Comparison of ENCODE assay signal across 12 mouse cellular contexts in the genomic region with DNA sequence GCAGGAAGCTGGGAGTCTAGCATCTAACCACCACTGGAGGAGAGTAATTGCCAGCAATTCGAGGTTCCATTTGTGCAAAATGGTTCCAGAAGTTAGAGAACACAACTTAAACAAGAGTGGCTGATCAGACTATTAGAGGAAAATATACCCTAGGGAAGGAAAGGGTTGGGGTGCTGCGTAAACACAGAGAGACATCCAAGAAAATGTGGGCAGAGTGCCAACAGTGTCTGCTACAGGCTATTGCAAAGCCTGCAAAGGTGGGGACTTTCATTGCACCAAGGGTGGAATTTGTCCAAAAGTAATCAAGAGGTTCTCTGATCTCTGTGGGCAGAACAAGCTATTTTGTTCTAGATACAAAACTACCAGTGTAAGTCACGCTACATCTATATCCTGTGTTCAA. TPM values are rescaled to one million over a fixed set of nuclear protein-coding genes. Genes with fewer than 3 reads are reported as not detected.
DNase-seq lines count a peak whose midpoint lies in the region; ATAC-seq and TF ChIP-seq lines count a peak whose summit lies in the region.
"Had no signal": no experiment of that assay in that cellular context is flagged by ENCODE, and none has a peak within 500 bp of the region (broad histone marks: within the 10 kb centered on the region; RNA-seq: fewer than 3 reads in every experiment).

No protein-coding gene starts in this region.

- no peak for TF ChIP-seq POLR2A in MEL (IDR thresholded peaks at IDR 0.05; ENCODE audit: control insufficient read depth in 1 of 2, insufficient read depth in 1 of 2, low read depth in 1 of 2, low read length in 2 of 2, poor library complexity in 1 of 2)

- H3K9me3 ChIP-seq in intestine, embryonic 15.5 days, result no peaks in the 10 kb centered on the region
- H3K9me3 ChIP-seq in intestine, postnatal 0 days (ENCODE audit: control insufficient read depth), result no peaks in the 10 kb centered on the region
- no peaks in the 10 kb centered on the region for H3K9me3 ChIP-seq in MEL (replicated peaks; ENCODE audit: insufficient read depth, low read length)
- H3K9me3 ChIP-seq in lung, embryonic 15.5 days, result no peaks in the 10 kb centered on the region
- H3K9me3 ChIP-seq: limb, embryonic 13.5 days had no signal

- H3K27ac ChIP-seq in intestine, embryonic 15.5 days, result no peak overlapping the region
- H3K27ac ChIP-seq in intestine, postnatal 0 days (ENCODE audit: low read depth, low read length), result no peak overlapping the region
- no peak overlapping the region for H3K27ac ChIP-seq in MEL (ENCODE audit: control insufficient read depth, low read depth, low read length)
- peak overlapping the region; percentile 73 for H3K27ac ChIP-seq in lung, embryonic 15.5 days
- H3K27ac ChIP-seq: limb, embryonic 13.5 days had no signal

- no peak overlapping the region for H3K4me2 ChIP-seq in intestine, embryonic 15.5 days (replicated peaks)
- no peak overlapping the region for H3K4me2 ChIP-seq in intestine, postnatal 0 days (replicated peaks; ENCODE audit: low read depth)
- no peak overlapping the region for H3K4me2 ChIP-seq in lung, embryonic 15.5 days
- H3K4me2 ChIP-seq: limb, embryonic 13.5 days had no signal

- peak; percentile 43; the same call in 1 of the 2 replicates for ATAC-seq in intestine, embryonic 15.5 days
- ATAC-seq in intestine, postnatal 0 days, result no peak
- ATAC-seq in lung, embryonic 15.5 days (ENCODE audit: borderline replicate concordance, extremely low read depth, low FRiP score, low TSS enrichment), result peak; percentile 49; the same call in 1 of the 2 replicates
- ATAC-seq: activated CD4-positive, CD25-positive, alpha-beta regulatory T cell, adult 4 months had no signal

- peaks cover 10% of the 10 kb centered on the region; the same call in 1 of the 2 replicates for H3K4me1 ChIP-seq in intestine, embryonic 15.5 days (replicated peaks)
- no peaks in the 10 kb centered on the region; the same call in 1 of the 2 replicates for H3K4me1 ChIP-seq in intestine, postnatal 0 days (replicated peaks; ENCODE audit: control insufficient read depth, insufficient read depth, low read length)
- peaks cover 0 to 4% of the 10 kb centered on the region in 2 experiments; a peak in 3 of 4 replicates for H3K4me1 ChIP-seq in MEL (ENCODE audit: control insufficient read depth in 1 of 2, insufficient read depth in 2 of 2, low read length in 2 of 2)
- peaks cover 7% of the 10 kb centered on the region for H3K4me1 ChIP-seq in lung, embryonic 15.5 days

- H3K4me3 ChIP-seq in intestine, embryonic 15.5 days (replicated peaks), result no peak overlapping the region
- H3K4me3 ChIP-seq in intestine, postnatal 0 days (ENCODE audit: low read depth, low read length), result no peak overlapping the region
- H3K4me3 ChIP-seq in MEL (ENCODE audit: control insufficient read depth in 1 of 2, insufficient read depth in 1 of 2, low read depth in 2 of 2, low read length in 2 of 2), result no peak overlapping the region
- H3K4me3 ChIP-seq in lung, embryonic 15.5 days, result no peak overlapping the region
- H3K4me3 ChIP-seq: limb, embryonic 13.5 days had no signal

- no peak for TF ChIP-seq RAD21 in MEL (IDR thresholded peaks at IDR 0.05; ENCODE audit: low read depth, low read length)

- H3K36me3 ChIP-seq in intestine, embryonic 15.5 days, result no peaks in the 10 kb centered on the region
- H3K36me3 ChIP-seq in intestine, postnatal 0 days (ENCODE audit: control insufficient read depth, insufficient read depth), result no peaks in the 10 kb centered on the region
- peaks cover 0 to 10% of the 10 kb centered on the region in 2 experiments; a peak in 2 of 4 replicates for H3K36me3 ChIP-seq in MEL (ENCODE audit: control insufficient read depth in 1 of 2, insufficient read depth in 2 of 2, low read length in 2 of 2)
- no peaks in the 10 kb centered on the region for H3K36me3 ChIP-seq in lung, embryonic 15.5 days
- H3K36me3 ChIP-seq: limb, embryonic 13.5 days had no signal

- H3K27me3 ChIP-seq in intestine, embryonic 15.5 days (replicated peaks), result no peaks in the 10 kb centered on the region
- H3K27me3 ChIP-seq in intestine, postnatal 0 days (replicated peaks; ENCODE audit: control insufficient read depth, insufficient read depth, low read length), result no peaks in the 10 kb centered on the region
- no peaks in the 10 kb centered on the region for H3K27me3 ChIP-seq in MEL (ENCODE audit: control insufficient read depth in 1 of 2, insufficient read depth in 2 of 2, low read length in 2 of 2)
- no peaks in the 10 kb centered on the region for H3K27me3 ChIP-seq in lung, embryonic 15.5 days
- H3K27me3 ChIP-seq: limb, embryonic 13.5 days had no signal

- DNase-seq in adrenal gland, postnatal 25 days, result peak; percentile 9
- DNase-seq in adrenal gland, adult 18-20 months (ENCODE audit: low spot score in 2 of 2), result no peak
- peak; percentile 36 for DNase-seq in MEL (ENCODE audit: low read depth, low spot score)
- no peak for DNase-seq in c-Kit-positive CD71-positive TER-119-positive erythroid progenitor cells, embryonic 14.5 days (ENCODE audit: low spot score)
- no peak for DNase-seq in thymus, postnatal 0 days (ENCODE audit: low spot score)
- DNase-seq: gastrocnemius, postnatal 10 days; kidney, adult 8-10 months had no signal

- no peak overlapping the region for H3K9ac ChIP-seq in intestine, embryonic 15.5 days
- H3K9ac ChIP-seq in intestine, postnatal 0 days (ENCODE audit: low read depth, low read length), result no peak overlapping the region
- H3K9ac ChIP-seq in MEL (ENCODE audit: control insufficient read depth, low read depth, low read length, poor library complexity, severe bottlenecking), result no peak overlapping the region
- no peak overlapping the region for H3K9ac ChIP-seq in lung, embryonic 15.5 days
- H3K9ac ChIP-seq: limb, embryonic 13.5 days had no signal

- TF ChIP-seq CTCF in intestine, postnatal 0 days (IDR thresholded peaks at IDR 0.05; ENCODE audit: low read depth), result no peak
- TF ChIP-seq CTCF in MEL (IDR thresholded peaks at IDR 0.05 in 2 of 3, conservative IDR thresholded peaks at IDR 0.05 in 1 of 3; ENCODE audit: control insufficient read depth in 1 of 3, insufficient read depth in 1 of 3, low read depth in 2 of 3, low read length in 3 of 3, poor library complexity in 1 of 3, severe bottlenecking in 1 of 3), result no peak

- WGBS in intestine, embryonic 15.5 days, result 38% methylated on average over 3 of the region's 3 CpGs
- WGBS in intestine, postnatal 0 days, result 14% methylated on average over 3 of the region's 3 CpGs
- 31% methylated on average over 3 of the region's 3 CpGs for WGBS in lung, embryonic 15.5 days

- H3K79me2 ChIP-seq in MEL (ENCODE audit: control insufficient read depth, insufficient read depth, low read length, poor library complexity), result no peaks in the 10 kb centered on the region

- no peak for TF ChIP-seq EP300 in MEL (IDR thresholded peaks at IDR 0.05; ENCODE audit: low read depth in 1 of 2, low read length in 2 of 2)

TF ChIP-seq in MEL, 35 proteins besides CTCF, POLR2A, EP300 and RAD21:
- TF ChIP-seq MYB (IDR thresholded peaks at IDR 0.05; ENCODE audit: low read depth, low read length), result no peak
- no peak for TF ChIP-seq MAX (IDR thresholded peaks at IDR 0.05; ENCODE audit: low read length)
- no peak for TF ChIP-seq MEF2A (IDR thresholded peaks at IDR 0.05; ENCODE audit: extremely low read depth, insufficient replicate concordance, low read depth, low read length, poor library complexity, severe bottlenecking)
- TF ChIP-seq MYC (IDR thresholded peaks at IDR 0.05; ENCODE audit: low read depth, low read length), result no peak
- TF ChIP-seq KAT2A (conservative IDR thresholded peaks at IDR 0.05; ENCODE audit: low read depth, low read length), result no peak
- no peak for TF ChIP-seq ETS1 (IDR thresholded peaks at IDR 0.05; ENCODE audit: low read depth, low read length)
- TF ChIP-seq USF2 (IDR thresholded peaks at IDR 0.05; ENCODE audit: borderline replicate concordance in 1 of 2, insufficient read depth in 1 of 2, low read depth in 1 of 2, low read length in 2 of 2), result no peak
- no peak for TF ChIP-seq TAL1 (IDR thresholded peaks at IDR 0.05; ENCODE audit: low read length)
- TF ChIP-seq BHLHE40 (IDR thresholded peaks at IDR 0.05; ENCODE audit: borderline replicate concordance, low read depth, low read length), result no peak
- TF ChIP-seq NRF1 (IDR thresholded peaks at IDR 0.05; ENCODE audit: insufficient read depth, low read depth, low read length, poor library complexity, severe bottlenecking), result no peak
- no peak for TF ChIP-seq UBTF (IDR thresholded peaks at IDR 0.05; ENCODE audit: borderline replicate concordance, insufficient read depth, low read depth, low read length)
- TF ChIP-seq ELF1 (IDR thresholded peaks at IDR 0.05; ENCODE audit: low read depth, low read length), result no peak
- no peak for TF ChIP-seq TBP (IDR thresholded peaks at IDR 0.05; ENCODE audit: low read depth, low read length)
TF ChIP-seq in MEL: peak in this region for 0.

RNA-seq across cellular contexts. Expression of a gene that starts 49.4 kb away (rescaled TPM):
- total RNA-seq in adrenal gland, postnatal 25 days (2021), result 32.3 and 38.0 TPM in 2 replicates
- total RNA-seq in adrenal gland, adult 18-20 months (2021), result 10 to 100 TPM; 24.6 to 37.7 TPM
- 8.5 and 9.2 TPM in 2 replicates for polyA plus RNA-seq in intestine, embryonic 15.5 days (2015; fragmentation: Nextera tagmentation; extraction: Ambion mirVana)
- 4.9 and 6.1 TPM in 2 replicates for polyA plus RNA-seq in intestine, postnatal 0 days (2015; fragmentation: Nextera tagmentation; extraction: Ambion mirVana)
- total RNA-seq in MEL (2012; rRNA removed), result 9.2 and 9.4 TPM in 2 replicates
- 1 to 10 TPM in 1 of 2 experiments, not detected in 1; 9.6 TPM for polyA plus RNA-seq in MEL (2012; ENCODE audit: insufficient read depth in 1 of 2, insufficient read length in 2 of 2, low read depth in 1 of 2, low replicate concordance in 2 of 2, missing spikeins in 1 of 2)
- 7.3 and 7.7 TPM in 2 replicates for polyA plus RNA-seq in lung, embryonic 15.5 days (2015; fragmentation: Nextera tagmentation; extraction: Ambion mirVana)
- 5.1 and 5.5 TPM in 2 replicates for polyA plus RNA-seq in thymus, postnatal 0 days (2015; fragmentation: Nextera tagmentation; extraction: Ambion mirVana)

Comparison
In these comparisons a context has a peak if more than half of its experiments do, and no peak if none do; other contexts are left out.
1. DNase-seq: peak in adrenal gland, postnatal 25 days (single experiment) and MEL (single experiment); none in adrenal gland, adult 18-20 months (0 of 2), c-Kit-positive CD71-positive TER-119-positive erythroid progenitor cells, embryonic 14.5 days (single experiment) and thymus, postnatal 0 days (single experiment).